23 mouse cellular contexts compared by ENCODE assay signal in the genomic region with DNA sequence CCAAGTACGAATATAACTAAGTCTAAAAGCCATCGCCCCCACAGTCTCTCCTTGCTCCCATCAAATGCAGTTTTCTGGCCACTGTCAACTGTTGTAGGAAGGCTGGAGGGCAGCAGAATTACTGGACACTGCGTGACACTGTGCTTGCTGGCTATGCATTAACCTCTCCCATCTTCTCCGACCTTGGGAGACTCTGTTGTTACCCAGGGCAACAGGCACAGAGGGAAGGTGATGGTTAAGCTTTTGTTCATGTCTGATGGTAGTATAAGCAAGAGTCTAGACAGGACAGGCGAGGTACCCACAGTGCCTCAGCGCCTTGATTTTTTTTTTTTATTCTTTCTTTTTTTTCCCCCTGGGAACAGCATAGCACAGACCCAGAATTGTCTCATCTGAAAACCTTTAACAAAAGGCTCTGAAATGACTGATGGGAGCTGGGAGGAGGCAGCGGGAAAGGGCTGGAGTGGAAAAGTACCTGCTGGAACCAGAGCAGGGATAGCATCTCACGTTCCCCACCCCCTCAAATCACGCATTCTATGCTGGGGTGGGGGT.
A peak's percentile ranks its signal among the peaks of the same experiment; 100 is the strongest.
DNase-seq lines count a peak whose midpoint lies in the region; ATAC-seq lines count a peak whose summit lies in the region.
"Had no signal": no experiment of that assay in that cellular context is flagged by ENCODE, and none has a peak within 500 bp of the region (broad histone marks: within the 10 kb centered on the region; RNA-seq: fewer than 3 reads in every experiment).

No protein-coding gene starts in this region.

- H3K4me2 ChIP-seq in hindbrain, embryonic 11.5 days (replicated peaks; ENCODE audit: low read depth, low read length) = no peak overlapping the region
- H3K4me2 ChIP-seq in hindbrain, embryonic 13.5 days = no peak overlapping the region
- no peak overlapping the region for H3K4me2 ChIP-seq in forebrain, embryonic 16.5 days (ENCODE audit: low read length)
- no peak overlapping the region for H3K4me2 ChIP-seq in midbrain, embryonic 16.5 days (ENCODE audit: low read length)
- H3K4me2 ChIP-seq: midbrain, embryonic 12.5 days; stomach, embryonic 15.5 days had no signal

- H3K4me1 ChIP-seq in hindbrain, embryonic 11.5 days (replicated peaks; ENCODE audit: control insufficient read depth, insufficient read depth, low read length) = 0 out of 2 replicates have a peak, but pooled peaks cover 5% of the 10 kb centered on the region
- H3K4me1 ChIP-seq in hindbrain, embryonic 13.5 days (replicated peaks) = peaks cover 17% of the 10 kb centered on the region
- peaks cover 10% of the 10 kb centered on the region for H3K4me1 ChIP-seq in forebrain, embryonic 16.5 days (replicated peaks; ENCODE audit: control insufficient read depth, insufficient read depth, low read length)
- peaks cover 11% of the 10 kb centered on the region; the same call in 1 of the 2 replicates for H3K4me1 ChIP-seq in midbrain, embryonic 16.5 days (ENCODE audit: control insufficient read depth, insufficient read depth, low read length)
- H3K4me1 ChIP-seq: stomach, embryonic 15.5 days had no signal

- H3K9me3 ChIP-seq in hindbrain, embryonic 11.5 days (ENCODE audit: control insufficient read depth, low read length) = no peaks in the 10 kb centered on the region
- H3K9me3 ChIP-seq in hindbrain, embryonic 13.5 days = no peaks in the 10 kb centered on the region
- H3K9me3 ChIP-seq in forebrain, embryonic 16.5 days (ENCODE audit: control insufficient read depth, low read length) = no peaks in the 10 kb centered on the region
- H3K9me3 ChIP-seq in midbrain, embryonic 16.5 days (replicated peaks; ENCODE audit: control insufficient read depth, low read length, poor library complexity, severe bottlenecking) = no peaks in the 10 kb centered on the region
- H3K9me3 ChIP-seq: limb, embryonic 10.5 days; midbrain, embryonic 12.5 days; stomach, embryonic 15.5 days had no signal

- ATAC-seq in hindbrain, embryonic 11.5 days (ENCODE audit: low FRiP score) = peak; percentile 47; the same call in 1 of the 2 replicates
- ATAC-seq in hindbrain, embryonic 13.5 days (ENCODE audit: low FRiP score) = no peak
- peak; percentile 54 for ATAC-seq in forebrain, embryonic 16.5 days
- ATAC-seq in midbrain, embryonic 16.5 days = peak; percentile 17; the same call in 1 of the 2 replicates
- ATAC-seq: liver, postnatal 0 days; lung, postnatal 0 days; Patski had no signal

- 55% methylated on average over 9 of the region's 9 CpGs for WGBS in hindbrain, embryonic 11.5 days
- 42% methylated on average over 9 of the region's 9 CpGs for WGBS in hindbrain, embryonic 13.5 days
- 49% methylated on average over 9 of the region's 9 CpGs for WGBS in forebrain, embryonic 16.5 days
- 50% methylated on average over 9 of the region's 9 CpGs for WGBS in midbrain, embryonic 16.5 days

- H3K4me3 ChIP-seq in hindbrain, embryonic 11.5 days (ENCODE audit: low read depth, low read length) = no peak overlapping the region
- no peak overlapping the region for H3K4me3 ChIP-seq in hindbrain, embryonic 13.5 days
- H3K4me3 ChIP-seq in forebrain, embryonic 16.5 days (replicated peaks; ENCODE audit: low read length) = no peak overlapping the region
- H3K4me3 ChIP-seq in midbrain, embryonic 16.5 days (ENCODE audit: low read depth, low read length) = no peak overlapping the region
- H3K4me3 ChIP-seq: limb, embryonic 10.5 days; midbrain, embryonic 12.5 days; stomach, embryonic 15.5 days had no signal

- H3K9ac ChIP-seq in hindbrain, embryonic 11.5 days (ENCODE audit: low read depth, low read length) = no peak overlapping the region
- H3K9ac ChIP-seq in hindbrain, embryonic 13.5 days = no peak overlapping the region
- H3K9ac ChIP-seq in forebrain, embryonic 16.5 days (replicated peaks; ENCODE audit: low read depth, low read length) = 0 out of 2 replicates have a peak overlapping the region, but pooled peaks have one; percentile 32
- peak overlapping the region; percentile 38; the same call in 1 of the 2 replicates for H3K9ac ChIP-seq in midbrain, embryonic 16.5 days (ENCODE audit: low read depth, low read length)
- H3K9ac ChIP-seq: liver, postnatal 0 days; midbrain, embryonic 12.5 days; stomach, embryonic 15.5 days had no signal

- no peaks in the 10 kb centered on the region for H3K36me3 ChIP-seq in hindbrain, embryonic 11.5 days (ENCODE audit: control insufficient read depth, insufficient read depth, low read length)
- H3K36me3 ChIP-seq in hindbrain, embryonic 13.5 days = no peaks in the 10 kb centered on the region
- no peaks in the 10 kb centered on the region for H3K36me3 ChIP-seq in forebrain, embryonic 16.5 days (ENCODE audit: control insufficient read depth, insufficient read depth)
- no peaks in the 10 kb centered on the region for H3K36me3 ChIP-seq in midbrain, embryonic 16.5 days (ENCODE audit: control insufficient read depth, insufficient read depth, low read length)
- H3K36me3 ChIP-seq: G1E; limb, embryonic 10.5 days; midbrain, embryonic 12.5 days; stomach, embryonic 15.5 days had no signal

- no peaks in the 10 kb centered on the region for H3K27me3 ChIP-seq in hindbrain, embryonic 11.5 days (ENCODE audit: control insufficient read depth, insufficient read depth, low read length)
- H3K27me3 ChIP-seq in hindbrain, embryonic 13.5 days = no peaks in the 10 kb centered on the region
- H3K27me3 ChIP-seq in forebrain, embryonic 16.5 days (replicated peaks; ENCODE audit: control insufficient read depth, insufficient read depth, low read length) = no peaks in the 10 kb centered on the region
- no peaks in the 10 kb centered on the region for H3K27me3 ChIP-seq in midbrain, embryonic 16.5 days (ENCODE audit: control insufficient read depth, insufficient read depth, low read depth, low read length)
- H3K27me3 ChIP-seq: midbrain, embryonic 12.5 days; stomach, embryonic 15.5 days had no signal

- peak; percentile 29 for DNase-seq in hindbrain, embryonic 11.5 days (ENCODE audit: low spot score)
- DNase-seq in brain, adult 2 months (ENCODE audit: low read depth, low spot score) = peak; percentile 48
- DNase-seq in heart, adult 18-20 months = no peak
- no peak for DNase-seq in liver
- DNase-seq in kidney, adult 18-20 months = no peak
- DNase-seq: adrenal gland, postnatal 10 days; cerebellum, adult 8-10 months; gastrocnemius, postnatal 36 days; kidney, adult 11 months; kidney, postnatal 10 days; liver, postnatal 0 days; thymus, adult 18-20 months; thymus, postnatal 4 days had no signal

- no peak overlapping the region for H3K27ac ChIP-seq in hindbrain, embryonic 11.5 days (ENCODE audit: low read depth, low read length)
- H3K27ac ChIP-seq in hindbrain, embryonic 13.5 days = no peak overlapping the region
- H3K27ac ChIP-seq in forebrain, embryonic 16.5 days (ENCODE audit: low read length) = peak overlapping the region; percentile 61
- 0 out of 2 replicates have a peak overlapping the region, but pooled peaks have one; percentile 38 for H3K27ac ChIP-seq in midbrain, embryonic 16.5 days (ENCODE audit: low read length)
- H3K27ac ChIP-seq: macrophage; midbrain, embryonic 12.5 days; stomach, embryonic 15.5 days had no signal

Comparison
In these comparisons a context has a peak if more than half of its experiments do, and no peak if none do; other contexts are left out.
1. DNase-seq: peak in hindbrain, embryonic 11.5 days (single experiment) and brain, adult 2 months (single experiment); none in heart, adult 18-20 months (0 of 2), liver (single experiment) and kidney, adult 18-20 months (single experiment).
2. H3K27ac ChIP-seq: peak in forebrain, embryonic 16.5 days (single experiment) and midbrain, embryonic 16.5 days (single experiment); none in hindbrain, embryonic 11.5 days (single experiment) and hindbrain, embryonic 13.5 days (single experiment).
3. H3K9ac ChIP-seq: peak in forebrain, embryonic 16.5 days (single experiment) and midbrain, embryonic 16.5 days (single experiment); none in hindbrain, embryonic 11.5 days (single experiment) and hindbrain, embryonic 13.5 days (single experiment).